Mouse (Mus musculus): ENCODE results near the gene Ubtd1. TPM values are rescaled to one million over a fixed set of nuclear protein-coding genes. Genes with fewer than 3 reads are reported as not detected.

Ubtd1 gene
- polyA plus RNA-seq, 1 experiment from 2014 or later: 8.7 TPM

- H3K4me1 ChIP-seq: no peaks in the 10 kb centered on the region
- H3K4me2 ChIP-seq (replicated peaks): no peak overlapping the region
- no peak for ATAC-seq (replicated peaks)
- WGBS: 86% methylated on average over 6 of the region's 6 CpGs
- no peaks in the 10 kb centered on the region for H3K36me3 ChIP-seq
- H3K4me3 ChIP-seq: no peak overlapping the region
- H3K9me3 ChIP-seq: no peaks in the 10 kb centered on the region
- H3K27me3 ChIP-seq: no peaks in the 10 kb centered on the region
- no peak overlapping the region for H3K27ac ChIP-seq (replicated peaks)
- H3K9ac ChIP-seq (replicated peaks): no peak overlapping the region
These were observed 72.7 kb downstream of the Ubtd1 start for GRCm38 (mm10) chr19:42054255-42054654.

- ATAC-seq (replicated peaks): no peak
- Histone ChIP-seq H3K27ac (replicated peaks) (no peak overlapping the region), H3K36me3 (no peaks in the 10 kb centered on the region), H3K4me1 (no peaks in the 10 kb centered on the region), H3K9ac (replicated peaks) (no peak overlapping the region), H3K4me2 (replicated peaks) (no peak overlapping the region), H3K9me3 (no peaks in the 10 kb centered on the region), H3K4me3 (no peak overlapping the region), H3K27me3 (no peaks in the 10 kb centered on the region)
- 78% methylated on average over 2 of the region's 2 CpGs for WGBS
These were observed 74.3 kb downstream of the Ubtd1 start for GRCm38 (mm10) chr19:42055881-42056280.

- no peak for ATAC-seq (replicated peaks)
- Histone ChIP-seq H3K9me3 (no peaks in the 10 kb centered on the region), H3K4me2 (replicated peaks) (no peak overlapping the region), H3K27ac (replicated peaks) (no peak overlapping the region), H3K27me3 (no peaks in the 10 kb centered on the region), H3K36me3 (no peaks in the 10 kb centered on the region), H3K4me1 (no peaks in the 10 kb centered on the region), H3K4me3 (no peak overlapping the region), H3K9ac (replicated peaks) (no peak overlapping the region)
- WGBS: 86% methylated on average over 6 of the region's 6 CpGs
These were observed 75.3 kb downstream of the Ubtd1 start for GRCm38 (mm10) chr19:42056719-42057409.

GRCm38 (mm10) chr19:42058426-42058825, 76.9 kb downstream of the Ubtd1 start:
- Histone ChIP-seq H3K4me2 (replicated peaks) (no peak overlapping the region), H3K36me3 (no peaks in the 10 kb centered on the region), H3K9ac (replicated peaks) (no peak overlapping the region), H3K4me1 (no peaks in the 10 kb centered on the region), H3K4me3 (no peak overlapping the region), H3K9me3 (no peaks in the 10 kb centered on the region), H3K27ac (replicated peaks) (no peak overlapping the region), H3K27me3 (no peaks in the 10 kb centered on the region)
- no peak for ATAC-seq (replicated peaks)
- WGBS: 74% methylated on average over 7 of the region's 7 CpGs

GRCm38 (mm10) chr19:42061443-42061842, 79.9 kb downstream of the Ubtd1 start:
- H3K4me1 ChIP-seq: no peaks in the 10 kb centered on the region
- H3K27me3 ChIP-seq: no peaks in the 10 kb centered on the region
- no peak overlapping the region for H3K4me2 ChIP-seq (replicated peaks)
- no peaks in the 10 kb centered on the region for H3K9me3 ChIP-seq
- WGBS: 91% methylated on average over 7 of the region's 7 CpGs
- no peak for ATAC-seq (replicated peaks)
- H3K9ac ChIP-seq (replicated peaks): no peak overlapping the region
- H3K36me3 ChIP-seq: no peaks in the 10 kb centered on the region
- H3K4me3 ChIP-seq: no peak overlapping the region
- H3K27ac ChIP-seq (replicated peaks): no peak overlapping the region

GRCm38 (mm10) chr19:42068441-42069240, 87.1 kb downstream of the Ubtd1 start:
- no peak overlapping the region for H3K9ac ChIP-seq (replicated peaks)
- no peak for ATAC-seq (replicated peaks)
- H3K4me1 ChIP-seq: no peaks in the 10 kb centered on the region
- H3K27me3 ChIP-seq: no peaks in the 10 kb centered on the region
- H3K36me3 ChIP-seq: peaks cover 9% of the 10 kb centered on the region; the same call in 1 of the 2 replicates
- WGBS: 88% methylated on average over 11 of the region's 11 CpGs
- H3K9me3 ChIP-seq: no peaks in the 10 kb centered on the region
- H3K4me3 ChIP-seq: no peak overlapping the region
- no peak overlapping the region for H3K4me2 ChIP-seq (replicated peaks)
- H3K27ac ChIP-seq (replicated peaks): no peak overlapping the region

- Histone ChIP-seq H3K27me3 (no peaks in the 10 kb centered on the region), H3K4me3 (no peak overlapping the region), H3K36me3 (peaks cover 14% of the 10 kb centered on the region; the same call in 1 of the 2 replicates), H3K4me2 (replicated peaks) (no peak overlapping the region), H3K27ac (replicated peaks) (no peak overlapping the region), H3K9ac (replicated peaks) (no peak overlapping the region), H3K4me1 (no peaks in the 10 kb centered on the region), H3K9me3 (no peaks in the 10 kb centered on the region)
- no peak for ATAC-seq (replicated peaks)
- 60% methylated on average over 6 of the region's 6 CpGs for WGBS
These were observed 87.6 kb downstream of the Ubtd1 start for GRCm38 (mm10) chr19:42069241-42069525.

- Histone ChIP-seq H3K4me3 (no peak overlapping the region), H3K9me3 (no peaks in the 10 kb centered on the region), H3K4me1 (no peaks in the 10 kb centered on the region), H3K27me3 (no peaks in the 10 kb centered on the region), H3K36me3 (peaks cover 34% of the 10 kb centered on the region; the same call in 1 of the 2 replicates), H3K4me2 (replicated peaks) (no peak overlapping the region), H3K27ac (replicated peaks) (no peak overlapping the region), H3K9ac (replicated peaks) (no peak overlapping the region)
- ATAC-seq (replicated peaks): no peak
- 77% methylated on average over 7 of the region's 7 CpGs for WGBS
These were observed 89.7 kb downstream of the Ubtd1 start for GRCm38 (mm10) chr19:42071221-42071620.

GRCm38 (mm10) chr19:42071886-42072608, 90.5 kb downstream of the Ubtd1 start:
- Histone ChIP-seq H3K36me3 (peaks cover 37% of the 10 kb centered on the region; the same call in 1 of the 2 replicates), H3K4me3 (no peak overlapping the region), H3K9me3 (no peaks in the 10 kb centered on the region), H3K4me2 (replicated peaks) (no peak overlapping the region), H3K9ac (replicated peaks) (no peak overlapping the region), H3K27me3 (no peaks in the 10 kb centered on the region), H3K4me1 (no peaks in the 10 kb centered on the region), H3K27ac (replicated peaks) (no peak overlapping the region)
- ATAC-seq (replicated peaks): no peak
- WGBS: 80% methylated on average over 15 of the region's 15 CpGs

- no peaks in the 10 kb centered on the region for H3K9me3 ChIP-seq
- no peaks in the 10 kb centered on the region for H3K4me1 ChIP-seq
- peaks cover 44% of the 10 kb centered on the region for H3K36me3 ChIP-seq
- H3K4me3 ChIP-seq: no peak overlapping the region
- no peak overlapping the region for H3K27ac ChIP-seq (replicated peaks)
- no peaks in the 10 kb centered on the region for H3K27me3 ChIP-seq
- no peak overlapping the region for H3K4me2 ChIP-seq (replicated peaks)
- H3K9ac ChIP-seq (replicated peaks): no peak overlapping the region
- no peak for ATAC-seq (replicated peaks)
- 84% methylated on average over 7 of the region's 7 CpGs for WGBS
These were observed 91.2 kb downstream of the Ubtd1 start for GRCm38 (mm10) chr19:42072802-42073201.

- Histone ChIP-seq H3K27ac (replicated peaks) (no peak overlapping the region), H3K9ac (replicated peaks) (no peak overlapping the region), H3K4me2 (replicated peaks) (no peak overlapping the region), H3K9me3 (no peaks in the 10 kb centered on the region), H3K27me3 (no peaks in the 10 kb centered on the region), H3K4me1 (no peaks in the 10 kb centered on the region), H3K36me3 (peaks cover 56% of the 10 kb centered on the region), H3K4me3 (no peak overlapping the region)
- WGBS: 83% methylated on average over 2 of the region's 2 CpGs
- ATAC-seq (replicated peaks): no peak
These were observed 93.5 kb downstream of the Ubtd1 start for GRCm38 (mm10) chr19:42075051-42075450.

GRCm38 (mm10) chr19:42075992-42076391, 94.4 kb downstream of the Ubtd1 start:
- Histone ChIP-seq H3K9me3 (no peaks in the 10 kb centered on the region), H3K27ac (replicated peaks) (no peak overlapping the region), H3K4me3 (no peak overlapping the region), H3K4me2 (replicated peaks) (no peak overlapping the region), H3K36me3 (peaks cover 56% of the 10 kb centered on the region), H3K4me1 (no peaks in the 10 kb centered on the region), H3K27me3 (no peaks in the 10 kb centered on the region), H3K9ac (replicated peaks) (no peak overlapping the region)
- ATAC-seq (replicated peaks): no peak
- WGBS: 93% methylated on average over 16 of the region's 16 CpGs

All from forebrain, embryonic 15.5 days (tissue).